Mouse (Mus musculus): ENCODE data around the gene Krtap3-1. TPM values are rescaled to one million over a fixed set of nuclear protein-coding genes. Genes with fewer than 3 reads are reported as not detected.
A peak's percentile ranks its signal among the peaks of the same experiment; 100 is the strongest.

The Krtap3-1 gene
- total RNA-seq, 2 experiments from 2014 or later, result not detected

GRCm38 (mm10) chr11:99539721-99540120 is 26.7 kb downstream of the Krtap3-1 start:
- peak; percentile 44 to 57 for DNase-seq (ENCODE audit: low spot score in 2 of 2)

- DNase-seq (ENCODE audit: low spot score in 2 of 2), result no peak
Observed at GRCm38 (mm10) chr11:99521288-99521860, 45.1 kb downstream of the Krtap3-1 start, which contains the start of gene Krt39. Krt39 (minus strand) TSS chr11:99521338.

Other genes starting within 250 kb of the Krtap3-1 start
- gene Krt25, start 243.7 kb downstream of the Krtap3-1 start, total RNA-seq (2021), result not detected
- gene Krt26, start 228.7 kb downstream of the Krtap3-1 start, total RNA-seq (2021), result not detected
- gene Krt27, start 215.5 kb downstream of the Krtap3-1 start, total RNA-seq (2021), result not detected
- gene Krt28, start 191.7 kb downstream of the Krtap3-1 start, total RNA-seq (2021), result not detected
- gene Krt10, start 177.3 kb downstream of the Krtap3-1 start, total RNA-seq (2021), result 10 to 100 TPM; 11.0 to 12.5 TPM
- gene Krt12, start 144.4 kb downstream of the Krtap3-1 start, total RNA-seq (2021), result 10 to 100 TPM; 10.8 to 12.0 TPM
- gene Krt20, start 128.5 kb downstream of the Krtap3-1 start, total RNA-seq (2021), result not detected
- gene Krt23, start 73.5 kb downstream of the Krtap3-1 start, total RNA-seq (2021), result not detected
- not detected for gene Krt39, start 45.3 kb downstream of the Krtap3-1 start, total RNA-seq (2021)
- gene Krt40, start 23.5 kb downstream of the Krtap3-1 start, total RNA-seq (2021), result not detected
- not detected for gene Krtap3-3, start 15.8 kb downstream of the Krtap3-1 start, total RNA-seq (2021)
- gene Krtap3-2, start 9.8 kb downstream of the Krtap3-1 start, total RNA-seq (2021), result not detected
- gene Gm11939, start 7.2 kb downstream of the Krtap3-1 start, total RNA-seq (2021), result not detected
- gene Krtap1-5, start 14.4 kb upstream of the Krtap3-1 start, total RNA-seq (2021), result not detected
- gene Krtap1-4, start 17.0 kb upstream of the Krtap3-1 start, total RNA-seq (2021), result not detected
- not detected for gene Krtap1-3, start 24.7 kb upstream of the Krtap3-1 start, total RNA-seq (2021)
- gene Krtap9-3, start 31.5 kb upstream of the Krtap3-1 start, total RNA-seq (2021), result not detected
- gene Gm11938, start 36.7 kb upstream of the Krtap3-1 start, total RNA-seq (2021), result not detected
- not detected for gene Gm11937, start 43.6 kb upstream of the Krtap3-1 start, total RNA-seq (2021)
- not detected for gene Krtap2-4, start 48.2 kb upstream of the Krtap3-1 start, total RNA-seq (2021)
- not detected for gene Gm11562, start 53.8 kb upstream of the Krtap3-1 start, total RNA-seq (2021)
- gene Krtap4-1, start 61.6 kb upstream of the Krtap3-1 start, total RNA-seq (2021), result not detected
- not detected for gene Krtap4-2, start 68.5 kb upstream of the Krtap3-1 start, total RNA-seq (2021)
- gene Krtap4-7, start 77.5 kb upstream of the Krtap3-1 start, total RNA-seq (2021), result not detected
- not detected for gene Gm11555, start 83.6 kb upstream of the Krtap3-1 start, total RNA-seq (2021)
- not detected for gene Gm11563, start 92.3 kb upstream of the Krtap3-1 start, total RNA-seq (2021)
- not detected for gene Krtap4-6, start 99.3 kb upstream of the Krtap3-1 start, total RNA-seq (2021)
- not detected for gene Gm14190, start 124.1 kb upstream of the Krtap3-1 start, total RNA-seq (2021)
- gene Gm14180, start 167.7 kb upstream of the Krtap3-1 start, total RNA-seq (2021), result not detected
- gene Gm11595, start 206.3 kb upstream of the Krtap3-1 start, total RNA-seq (2021), result not detected
- not detected for gene Krtap4-8, start 214.1 kb upstream of the Krtap3-1 start, total RNA-seq (2021)
- not detected for gene Krtap4-9, start 218.6 kb upstream of the Krtap3-1 start, total RNA-seq (2021)
- not detected for gene Gm11596, start 226.8 kb upstream of the Krtap3-1 start, total RNA-seq (2021)
- gene Gm11569, start 232.3 kb upstream of the Krtap3-1 start, total RNA-seq (2021), result not detected
- gene Gm11554, start 237.8 kb upstream of the Krtap3-1 start, total RNA-seq (2021), result not detected
- gene Krtap4-13, start 243.3 kb upstream of the Krtap3-1 start, total RNA-seq (2021), result not detected
- gene Gm11564, start 249.0 kb upstream of the Krtap3-1 start, total RNA-seq (2021), result not detected